Mouse (Mus musculus): ENCODE data around the gene Mcoln3. TPM values are rescaled to one million over a fixed set of nuclear protein-coding genes. Genes with fewer than 3 reads are reported as not detected.
A peak's percentile ranks its signal among the peaks of the same experiment; 100 is the strongest.

Mcoln3 gene
- polyA plus RNA-seq, 1 experiment from 2014 or later = 7.1 TPM

GRCm38 (mm10) chr3:146145501-146145900 lies 28.3 kb downstream of the Mcoln3 start:
- Histone ChIP-seq H3K9me3 (ENCODE audit: control insufficient read depth, low read length) (no peaks in the 10 kb centered on the region), H3K27ac (ENCODE audit: low read depth) (no peak overlapping the region), H3K36me3 (ENCODE audit: control insufficient read depth, insufficient read depth, low read length) (no peaks in the 10 kb centered on the region), H3K4me3 (ENCODE audit: low read depth, low read length) (no peak overlapping the region), H3K9ac (ENCODE audit: low read length) (no peak overlapping the region), H3K27me3 (replicated peaks; ENCODE audit: control insufficient read depth, insufficient read depth, low read length) (0 out of 2 replicates have a peak, but pooled peaks cover 2% of the 10 kb centered on the region), H3K4me2 (ENCODE audit: low read length) (no peak overlapping the region), H3K4me1 (replicated peaks; ENCODE audit: control insufficient read depth, insufficient read depth, low read length) (peaks cover 4% of the 10 kb centered on the region)
- no peak for ATAC-seq (replicated peaks; ENCODE audit: low FRiP score, low TSS enrichment, low read depth)
- no peak for DNase-seq (ENCODE audit: low spot score)
- 63% methylated on average over 5 of the region's 5 CpGs for WGBS

- H3K4me2 ChIP-seq (ENCODE audit: low read length) = no peak overlapping the region
- H3K27ac ChIP-seq (ENCODE audit: low read depth) = no peak overlapping the region
- 0 out of 2 replicates have a peak, but pooled peaks cover 2% of the 10 kb centered on the region for H3K27me3 ChIP-seq (replicated peaks; ENCODE audit: control insufficient read depth, insufficient read depth, low read length)
- H3K36me3 ChIP-seq (ENCODE audit: control insufficient read depth, insufficient read depth, low read length) = no peaks in the 10 kb centered on the region
- WGBS = 70% methylated on average over 5 of the region's 5 CpGs
- ATAC-seq (replicated peaks; ENCODE audit: low FRiP score, low TSS enrichment, low read depth) (no peak), DNase-seq (ENCODE audit: low spot score) (no peak)
- no peak overlapping the region for H3K9ac ChIP-seq (ENCODE audit: low read length)
- H3K4me1 ChIP-seq (replicated peaks; ENCODE audit: control insufficient read depth, insufficient read depth, low read length) = peaks cover 4% of the 10 kb centered on the region
- no peaks in the 10 kb centered on the region for H3K9me3 ChIP-seq (ENCODE audit: control insufficient read depth, low read length)
- no peak overlapping the region for H3K4me3 ChIP-seq (ENCODE audit: low read depth, low read length)
Measured at GRCm38 (mm10) chr3:146146131-146146530, 28.9 kb downstream of the Mcoln3 start.

GRCm38 (mm10) chr3:146149156-146150057 lies 32.2 kb downstream of the Mcoln3 start, which contains the start of gene Mcoln2:
Mcoln2 (plus strand) TSS chr3:146149833.
- no peaks in the 10 kb centered on the region for H3K9me3 ChIP-seq (ENCODE audit: control insufficient read depth, low read length)
- H3K27ac ChIP-seq (ENCODE audit: low read depth) = peak within 1 kb of the TSS; percentile 33; the same call in 1 of the 2 replicates
- 13% methylated on average over 34 of the region's 34 CpGs for WGBS
- ATAC-seq (replicated peaks; ENCODE audit: low FRiP score, low TSS enrichment, low read depth) = peak; percentile 48
- peak within 1 kb of the TSS; percentile 45 for H3K4me3 ChIP-seq (ENCODE audit: low read depth, low read length)
- peak within 1 kb of the TSS; percentile 50 for H3K9ac ChIP-seq (ENCODE audit: low read length)
- H3K4me1 ChIP-seq (replicated peaks; ENCODE audit: control insufficient read depth, insufficient read depth, low read length) = peaks cover 4% of the 10 kb centered on the region
- H3K36me3 ChIP-seq (ENCODE audit: control insufficient read depth, insufficient read depth, low read length) = no peaks in the 10 kb centered on the region
- peak within 1 kb of the TSS; percentile 96 for H3K4me2 ChIP-seq (ENCODE audit: low read length)
- H3K27me3 ChIP-seq (replicated peaks; ENCODE audit: control insufficient read depth, insufficient read depth, low read length) = peaks cover 2% of the 10 kb centered on the region; the same call in 1 of the 2 replicates
- peak; percentile 55 for DNase-seq (ENCODE audit: low spot score)

GRCm38 (mm10) chr3:146150058-146150400 lies 32.8 kb downstream of the Mcoln3 start:
- H3K27me3 ChIP-seq (replicated peaks; ENCODE audit: control insufficient read depth, insufficient read depth, low read length) = peaks cover 2% of the 10 kb centered on the region; the same call in 1 of the 2 replicates
- WGBS = 1% methylated on average over 26 of the region's 26 CpGs
- peak overlapping the region; percentile 50 for H3K9ac ChIP-seq (ENCODE audit: low read length)
- peaks cover 4% of the 10 kb centered on the region for H3K4me1 ChIP-seq (replicated peaks; ENCODE audit: control insufficient read depth, insufficient read depth, low read length)
- DNase-seq (ENCODE audit: low spot score) = peak; percentile 81
- no peaks in the 10 kb centered on the region for H3K36me3 ChIP-seq (ENCODE audit: control insufficient read depth, insufficient read depth, low read length)
- peak; percentile 80 for ATAC-seq (replicated peaks; ENCODE audit: low FRiP score, low TSS enrichment, low read depth)
- no peaks in the 10 kb centered on the region for H3K9me3 ChIP-seq (ENCODE audit: control insufficient read depth, low read length)
- peak overlapping the region; percentile 33; the same call in 1 of the 2 replicates for H3K27ac ChIP-seq (ENCODE audit: low read depth)
- H3K4me3 ChIP-seq (ENCODE audit: low read depth, low read length) = peak overlapping the region; percentile 45
- peak overlapping the region; percentile 96 for H3K4me2 ChIP-seq (ENCODE audit: low read length)

GRCm38 (mm10) chr3:146150560-146150959 lies 33.3 kb downstream of the Mcoln3 start:
- Histone ChIP-seq H3K4me1 (replicated peaks; ENCODE audit: control insufficient read depth, insufficient read depth, low read length) (peaks cover 4% of the 10 kb centered on the region), H3K27ac (ENCODE audit: low read depth) (peak overlapping the region; percentile 33; the same call in 1 of the 2 replicates), H3K4me2 (ENCODE audit: low read length) (peak overlapping the region; percentile 96), H3K4me3 (ENCODE audit: low read depth, low read length) (peak overlapping the region; percentile 45), H3K9me3 (ENCODE audit: control insufficient read depth, low read length) (no peaks in the 10 kb centered on the region), H3K9ac (ENCODE audit: low read length) (no peak overlapping the region; the same call in 1 of the 2 replicates), H3K36me3 (ENCODE audit: control insufficient read depth, insufficient read depth, low read length) (no peaks in the 10 kb centered on the region), H3K27me3 (replicated peaks; ENCODE audit: control insufficient read depth, insufficient read depth, low read length) (peaks cover 2% of the 10 kb centered on the region; the same call in 1 of the 2 replicates)
- WGBS = 15% methylated on average over 11 of the region's 11 CpGs
- DNase-seq (ENCODE audit: low spot score) (peak; percentile 65), ATAC-seq (replicated peaks; ENCODE audit: low FRiP score, low TSS enrichment, low read depth) (no peak; the same call in 1 of the 2 replicates)

GRCm38 (mm10) chr3:146151328-146151727 lies 34.1 kb downstream of the Mcoln3 start:
- WGBS = 95% methylated on average over 10 of the region's 10 CpGs
- Histone ChIP-seq H3K27me3 (replicated peaks; ENCODE audit: control insufficient read depth, insufficient read depth, low read length) (peaks cover 2% of the 10 kb centered on the region; the same call in 1 of the 2 replicates), H3K36me3 (ENCODE audit: control insufficient read depth, insufficient read depth, low read length) (no peaks in the 10 kb centered on the region), H3K4me3 (ENCODE audit: low read depth, low read length) (no peak overlapping the region), H3K9ac (ENCODE audit: low read length) (no peak overlapping the region), H3K4me1 (replicated peaks; ENCODE audit: control insufficient read depth, insufficient read depth, low read length) (peaks cover 4% of the 10 kb centered on the region), H3K27ac (ENCODE audit: low read depth) (no peak overlapping the region), H3K4me2 (ENCODE audit: low read length) (no peak overlapping the region), H3K9me3 (ENCODE audit: control insufficient read depth, low read length) (no peaks in the 10 kb centered on the region)
- ATAC-seq (replicated peaks; ENCODE audit: low FRiP score, low TSS enrichment, low read depth) = no peak
- no peak for DNase-seq (ENCODE audit: low spot score)

- Histone ChIP-seq H3K4me3 (ENCODE audit: low read depth, low read length) (no peak overlapping the region), H3K27me3 (replicated peaks; ENCODE audit: control insufficient read depth, insufficient read depth, low read length) (peaks cover 2% of the 10 kb centered on the region; the same call in 1 of the 2 replicates), H3K4me2 (ENCODE audit: low read length) (no peak overlapping the region), H3K9ac (ENCODE audit: low read length) (no peak overlapping the region), H3K36me3 (ENCODE audit: control insufficient read depth, insufficient read depth, low read length) (no peaks in the 10 kb centered on the region), H3K27ac (ENCODE audit: low read depth) (no peak overlapping the region), H3K9me3 (ENCODE audit: control insufficient read depth, low read length) (no peaks in the 10 kb centered on the region), H3K4me1 (replicated peaks; ENCODE audit: control insufficient read depth, insufficient read depth, low read length) (peaks cover 4% of the 10 kb centered on the region)
- WGBS = 87% methylated on average over 8 of the region's 8 CpGs
- DNase-seq (ENCODE audit: low spot score) (no peak), ATAC-seq (replicated peaks; ENCODE audit: low FRiP score, low TSS enrichment, low read depth) (no peak)
Measured at GRCm38 (mm10) chr3:146151755-146152154, 34.5 kb downstream of the Mcoln3 start.

- Histone ChIP-seq H3K36me3 (ENCODE audit: control insufficient read depth, insufficient read depth, low read length) (no peaks in the 10 kb centered on the region), H3K9me3 (ENCODE audit: control insufficient read depth, low read length) (no peaks in the 10 kb centered on the region), H3K27me3 (replicated peaks; ENCODE audit: control insufficient read depth, insufficient read depth, low read length) (peaks cover 2% of the 10 kb centered on the region; the same call in 1 of the 2 replicates), H3K4me1 (replicated peaks; ENCODE audit: control insufficient read depth, insufficient read depth, low read length) (peaks cover 4% of the 10 kb centered on the region), H3K4me2 (ENCODE audit: low read length) (no peak overlapping the region), H3K4me3 (ENCODE audit: low read depth, low read length) (no peak overlapping the region), H3K27ac (ENCODE audit: low read depth) (no peak overlapping the region), H3K9ac (ENCODE audit: low read length) (no peak overlapping the region)
- DNase-seq (ENCODE audit: low spot score) (no peak), ATAC-seq (replicated peaks; ENCODE audit: low FRiP score, low TSS enrichment, low read depth) (no peak)
- 92% methylated on average over 8 of the region's 8 CpGs for WGBS
Measured at GRCm38 (mm10) chr3:146152348-146152747, 35.1 kb downstream of the Mcoln3 start.

Data from intestine, embryonic 14.5 days (tissue).